Mouse (Mus musculus): Measurements from ENCODE around the gene Fam228b. TPM values are rescaled to one million over a fixed set of nuclear protein-coding genes. Genes with fewer than 3 reads are reported as not detected.
"Not testable (repeated sequence)": the region's sequence is repeated elsewhere in the genome, so short reads cannot be mapped to it uniquely, and the experiment has no call there.

Fam228b gene
- polyA plus RNA-seq, 1 experiment from 2014 or later: 2.2 TPM

- not testable (repeated sequence) for ATAC-seq (ENCODE audit: insufficient read depth, low FRiP score); H3K27me3 ChIP-seq (ENCODE audit: control insufficient read depth, insufficient read depth, low read length); H3K4me3 ChIP-seq (replicated peaks; ENCODE audit: low read length); H3K9me3 ChIP-seq (replicated peaks; ENCODE audit: control insufficient read depth, low read length); H3K4me2 ChIP-seq (ENCODE audit: low read depth, low read length); H3K36me3 ChIP-seq (ENCODE audit: control insufficient read depth, insufficient read depth, low read length); H3K4me1 ChIP-seq (ENCODE audit: control insufficient read depth, insufficient read depth, low read length); H3K9ac ChIP-seq (ENCODE audit: low read length); H3K27ac ChIP-seq (ENCODE audit: low read length)
- 94% methylated on average over 25 of the region's 25 CpGs for WGBS
These were observed 19.1 kb upstream of the Fam228b start for GRCm38 (mm10) chr12:4788128-4788527.

GRCm38 (mm10) chr12:4784466-4784865 is 15.4 kb upstream of the Fam228b start:
- H3K27ac ChIP-seq (ENCODE audit: low read length): no peak overlapping the region
- WGBS: 80% methylated on average over 2 of the region's 2 CpGs
- ATAC-seq (ENCODE audit: insufficient read depth, low FRiP score): no peak

GRCm38 (mm10) chr12:4783598-4783997 is 14.5 kb upstream of the Fam228b start:
- WGBS: 58% methylated on average over 5 of the region's 5 CpGs
- H3K4me3 ChIP-seq (replicated peaks; ENCODE audit: low read length): no peak overlapping the region
- no peaks in the 10 kb centered on the region for H3K9me3 ChIP-seq (replicated peaks; ENCODE audit: control insufficient read depth, low read length)
- H3K27ac ChIP-seq (ENCODE audit: low read length): no peak overlapping the region
- H3K36me3 ChIP-seq (ENCODE audit: control insufficient read depth, insufficient read depth, low read length): no peaks in the 10 kb centered on the region
- no peaks in the 10 kb centered on the region for H3K27me3 ChIP-seq (ENCODE audit: control insufficient read depth, insufficient read depth, low read length)
- no peak for ATAC-seq (ENCODE audit: insufficient read depth, low FRiP score)
- no peaks in the 10 kb centered on the region for H3K4me1 ChIP-seq (ENCODE audit: control insufficient read depth, insufficient read depth, low read length)
- no peak overlapping the region for H3K9ac ChIP-seq (ENCODE audit: low read length)
- no peak overlapping the region for H3K4me2 ChIP-seq (ENCODE audit: low read depth, low read length)

More at GRCm38 (mm10) chr12:4784466-4784865, 15.4 kb upstream of the Fam228b start:
- H3K36me3 ChIP-seq (ENCODE audit: control insufficient read depth, insufficient read depth, low read length): no peaks in the 10 kb centered on the region
- H3K4me1 ChIP-seq (ENCODE audit: control insufficient read depth, insufficient read depth, low read length): no peaks in the 10 kb centered on the region
- no peak overlapping the region for H3K4me3 ChIP-seq (replicated peaks; ENCODE audit: low read length)
- no peaks in the 10 kb centered on the region for H3K27me3 ChIP-seq (ENCODE audit: control insufficient read depth, insufficient read depth, low read length)
- H3K9me3 ChIP-seq (replicated peaks; ENCODE audit: control insufficient read depth, low read length): no peaks in the 10 kb centered on the region
- no peak overlapping the region for H3K9ac ChIP-seq (ENCODE audit: low read length)
- no peak overlapping the region for H3K4me2 ChIP-seq (ENCODE audit: low read depth, low read length)

- H3K4me2 ChIP-seq (ENCODE audit: low read depth, low read length); ATAC-seq (ENCODE audit: insufficient read depth, low FRiP score); H3K4me3 ChIP-seq (replicated peaks; ENCODE audit: low read length); H3K36me3 ChIP-seq (ENCODE audit: control insufficient read depth, insufficient read depth, low read length); H3K27ac ChIP-seq (ENCODE audit: low read length); H3K27me3 ChIP-seq (ENCODE audit: control insufficient read depth, insufficient read depth, low read length); H3K4me1 ChIP-seq (ENCODE audit: control insufficient read depth, insufficient read depth, low read length); H3K9ac ChIP-seq (ENCODE audit: low read length); H3K9me3 ChIP-seq (replicated peaks; ENCODE audit: control insufficient read depth, low read length): not testable (repeated sequence)
- 84% methylated on average over 9 of the region's 9 CpGs for WGBS
These were observed 12.8 kb upstream of the Fam228b start for GRCm38 (mm10) chr12:4781725-4782404.

GRCm38 (mm10) chr12:4781270-4781669 is 12.2 kb upstream of the Fam228b start:
- Histone ChIP-seq H3K9ac (ENCODE audit: low read length) (no peak overlapping the region), H3K27ac (ENCODE audit: low read length) (no peak overlapping the region), H3K36me3 (ENCODE audit: control insufficient read depth, insufficient read depth, low read length) (no peaks in the 10 kb centered on the region), H3K27me3 (ENCODE audit: control insufficient read depth, insufficient read depth, low read length) (no peaks in the 10 kb centered on the region), H3K4me3 (replicated peaks; ENCODE audit: low read length) (no peak overlapping the region), H3K4me2 (ENCODE audit: low read depth, low read length) (no peak overlapping the region), H3K4me1 (ENCODE audit: control insufficient read depth, insufficient read depth, low read length) (no peaks in the 10 kb centered on the region), H3K9me3 (replicated peaks; ENCODE audit: control insufficient read depth, low read length) (no peaks in the 10 kb centered on the region)
- ATAC-seq (ENCODE audit: insufficient read depth, low FRiP score): no peak
- 83% methylated on average over 1 of the region's 1 CpGs for WGBS

GRCm38 (mm10) chr12:4780245-4780644 is 11.2 kb upstream of the Fam228b start:
- Histone ChIP-seq H3K4me3 (replicated peaks; ENCODE audit: low read length) (no peak overlapping the region), H3K4me2 (ENCODE audit: low read depth, low read length) (no peak overlapping the region), H3K27ac (ENCODE audit: low read length) (no peak overlapping the region), H3K27me3 (ENCODE audit: control insufficient read depth, insufficient read depth, low read length) (no peaks in the 10 kb centered on the region), H3K9me3 (replicated peaks; ENCODE audit: control insufficient read depth, low read length) (no peaks in the 10 kb centered on the region), H3K36me3 (ENCODE audit: control insufficient read depth, insufficient read depth, low read length) (no peaks in the 10 kb centered on the region), H3K4me1 (ENCODE audit: control insufficient read depth, insufficient read depth, low read length) (no peaks in the 10 kb centered on the region), H3K9ac (ENCODE audit: low read length) (no peak overlapping the region)
- 47% methylated on average over 2 of the region's 2 CpGs for WGBS
- ATAC-seq (ENCODE audit: insufficient read depth, low FRiP score): no peak

GRCm38 (mm10) chr12:4777734-4778133 is 8.7 kb upstream of the Fam228b start:
- 84% methylated on average over 6 of the region's 6 CpGs for WGBS
- Histone ChIP-seq H3K4me3 (replicated peaks; ENCODE audit: low read length) (no peak overlapping the region), H3K27me3 (ENCODE audit: control insufficient read depth, insufficient read depth, low read length) (no peaks in the 10 kb centered on the region), H3K4me1 (ENCODE audit: control insufficient read depth, insufficient read depth, low read length) (no peaks in the 10 kb centered on the region), H3K9me3 (replicated peaks; ENCODE audit: control insufficient read depth, low read length) (no peaks in the 10 kb centered on the region), H3K36me3 (ENCODE audit: control insufficient read depth, insufficient read depth, low read length) (no peaks in the 10 kb centered on the region), H3K9ac (ENCODE audit: low read length) (no peak overlapping the region), H3K4me2 (ENCODE audit: low read depth, low read length) (no peak overlapping the region), H3K27ac (ENCODE audit: low read length) (no peak overlapping the region)
- no peak for ATAC-seq (ENCODE audit: insufficient read depth, low FRiP score)

- Histone ChIP-seq H3K9ac (ENCODE audit: low read length) (no peak overlapping the region), H3K4me1 (ENCODE audit: control insufficient read depth, insufficient read depth, low read length) (no peaks in the 10 kb centered on the region)
These were observed 6.5 kb upstream of the Fam228b start for GRCm38 (mm10) chr12:4775588-4775949.

GRCm38 (mm10) chr12:4774895-4775587 is 6.0 kb upstream of the Fam228b start:
- 84% methylated on average over 8 of the region's 8 CpGs for WGBS
- Histone ChIP-seq H3K36me3 (ENCODE audit: control insufficient read depth, insufficient read depth, low read length) (no peaks in the 10 kb centered on the region), H3K9me3 (replicated peaks; ENCODE audit: control insufficient read depth, low read length) (no peaks in the 10 kb centered on the region), H3K27me3 (ENCODE audit: control insufficient read depth, insufficient read depth, low read length) (no peaks in the 10 kb centered on the region), H3K27ac (ENCODE audit: low read length) (no peak overlapping the region), H3K4me2 (ENCODE audit: low read depth, low read length) (no peak overlapping the region), H3K9ac (ENCODE audit: low read length) (no peak overlapping the region), H3K4me3 (replicated peaks; ENCODE audit: low read length) (no peak overlapping the region), H3K4me1 (ENCODE audit: control insufficient read depth, insufficient read depth, low read length) (no peaks in the 10 kb centered on the region)
- ATAC-seq (ENCODE audit: insufficient read depth, low FRiP score): no peak

More at GRCm38 (mm10) chr12:4775588-4775949, 6.5 kb upstream of the Fam228b start:
- H3K9me3 ChIP-seq (replicated peaks; ENCODE audit: control insufficient read depth, low read length): no peaks in the 10 kb centered on the region
- WGBS: 75% methylated on average over 9 of the region's 9 CpGs
- H3K27me3 ChIP-seq (ENCODE audit: control insufficient read depth, insufficient read depth, low read length): no peaks in the 10 kb centered on the region
- H3K4me3 ChIP-seq (replicated peaks; ENCODE audit: low read length): no peak overlapping the region
- H3K4me2 ChIP-seq (ENCODE audit: low read depth, low read length): no peak overlapping the region
- ATAC-seq (ENCODE audit: insufficient read depth, low FRiP score): no peak
- no peak overlapping the region for H3K27ac ChIP-seq (ENCODE audit: low read length)
- H3K36me3 ChIP-seq (ENCODE audit: control insufficient read depth, insufficient read depth, low read length): no peaks in the 10 kb centered on the region
